Mouse (Mus musculus) cerebellum, adult 11 months (tissue): ENCODE data around the gene Greb1.

Experiments used
- DNase-seq: peaks from one replicate; pipeline ENCODE4 v3.0.0; 2022

Greb1 gene

GRCm38 (mm10) chr12:16665022-16665421, 135.7 kb downstream of the Greb1 start:
- no peak for DNase-seq

GRCm38 (mm10) chr12:16662955-16663585, 137.6 kb downstream of the Greb1 start:
- DNase-seq: no peak

GRCm38 (mm10) chr12:16661936-16662335, 138.8 kb downstream of the Greb1 start:
- DNase-seq: no peak

GRCm38 (mm10) chr12:16661459-16661858, 139.2 kb downstream of the Greb1 start:
- no peak for DNase-seq

- no peak for DNase-seq
Observed at GRCm38 (mm10) chr12:16656906-16657875, 143.5 kb downstream of the Greb1 start.

- no peak for DNase-seq
Observed at GRCm38 (mm10) chr12:16655604-16656003, 145.1 kb downstream of the Greb1 start.

- DNase-seq: peak; percentile 12
Observed at GRCm38 (mm10) chr12:16653332-16654093, 147.2 kb downstream of the Greb1 start, which contains the start of gene Ntsr2. Gene Ntsr2, plus strand, starts transcription at chr12:16653382.

GRCm38 (mm10) chr12:16649819-16650218, 150.9 kb downstream of the Greb1 start:
- no peak for DNase-seq

GRCm38 (mm10) chr12:16648273-16648672, 152.4 kb downstream of the Greb1 start:
- no peak for DNase-seq

GRCm38 (mm10) chr12:16646780-16647409, 153.8 kb downstream of the Greb1 start:
- DNase-seq: no peak

GRCm38 (mm10) chr12:16644698-16645097, 156.0 kb downstream of the Greb1 start:
- no peak for DNase-seq

GRCm38 (mm10) chr12:16643508-16644345, 157.0 kb downstream of the Greb1 start:
- DNase-seq: no peak

- DNase-seq: no peak
Observed at GRCm38 (mm10) chr12:16642000-16642399, 158.7 kb downstream of the Greb1 start.

- no peak for DNase-seq
Observed at GRCm38 (mm10) chr12:16640075-16640474, 160.6 kb downstream of the Greb1 start.

- DNase-seq: no peak
Observed at GRCm38 (mm10) chr12:16639078-16639771, 161.5 kb downstream of the Greb1 start.

GRCm38 (mm10) chr12:16635816-16636215, 164.9 kb downstream of the Greb1 start:
- no peak for DNase-seq

GRCm38 (mm10) chr12:16634075-16634813, 166.4 kb downstream of the Greb1 start:
- DNase-seq: no peak

GRCm38 (mm10) chr12:16633235-16633634, 167.5 kb downstream of the Greb1 start:
- DNase-seq: no peak

- no peak for DNase-seq
Observed at GRCm38 (mm10) chr12:16631423-16631822, 169.3 kb downstream of the Greb1 start.

- no peak for DNase-seq
Observed at GRCm38 (mm10) chr12:16630866-16631185, 169.9 kb downstream of the Greb1 start.
